Mouse (Mus musculus) heart, postnatal 36 days (tissue): ENCODE data around the gene Clec1a. TPM values are rescaled to one million over a fixed set of nuclear protein-coding genes. Genes with fewer than 3 reads are reported as not detected.
A peak's percentile ranks its signal among the peaks of the same experiment; 100 is the strongest.
"Not testable (repeated sequence)": the region's sequence is repeated elsewhere in the genome, so short reads cannot be mapped to it uniquely, and the experiment has no call there.

Experiments
- DNase-seq, 2 experiments: peaks; one replicate each; pipeline ENCODE4 v3.0.0; 2021 to 2022
- intact Hi-C: fragments of 180-260 bp; cut with DNase I; formaldehyde crosslinking; loops from one replicate; pipeline ENCODE4 v1.15.1; 2025
- total RNA-seq, 2 experiments: library from RNA; stranded (reverse); gene quantifications; 2 replicates each; pipeline ENCODE4 v1.2.3; 2021

Gene Clec1a
- 10 to 100 TPM in 1 of 2 experiments, 1 to 10 TPM in 1; 9.8 to 11.1 TPM for total RNA-seq

DNA sequence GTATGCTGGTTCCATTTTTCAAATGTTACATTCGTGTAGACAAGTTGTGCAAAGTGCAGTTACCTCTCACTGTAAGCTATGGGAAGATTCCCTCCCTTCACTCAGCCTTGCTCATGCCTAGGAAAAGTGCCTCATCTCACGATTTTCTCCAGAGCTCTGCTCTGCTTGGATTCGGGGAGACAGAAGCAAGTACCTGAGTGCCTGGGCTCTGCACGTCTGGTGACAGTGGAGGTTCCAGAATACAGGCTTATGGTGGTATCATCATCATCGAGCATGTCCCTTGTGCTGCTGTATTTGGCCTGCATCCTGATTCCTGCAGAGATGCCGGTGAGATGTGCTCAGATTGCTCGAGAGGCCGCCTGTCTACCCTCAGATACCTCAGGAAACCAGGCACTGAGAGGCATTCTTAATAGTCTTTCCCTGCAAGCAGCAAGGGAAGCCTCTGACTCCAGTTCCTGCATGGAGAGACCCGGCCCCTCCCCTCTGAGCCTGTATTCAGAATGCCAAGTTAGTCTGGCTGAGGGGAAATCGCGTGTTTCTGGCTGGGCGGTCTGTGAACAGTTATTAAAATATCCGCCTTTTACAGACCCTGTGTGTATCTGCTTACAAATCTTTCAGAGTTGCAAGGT is at the start of gene Clec1a:
Gene Clec1a (minus strand): TSS at position 590 of the 629 bp plus-strand sequence.
- intact Hi-C loops: loop anchor here (2.0 kb wide), 1 partner anchor 597 kb away; no protein-coding TSS in a partner anchor
- peak; percentile 45 to 55 for DNase-seq

DNA sequence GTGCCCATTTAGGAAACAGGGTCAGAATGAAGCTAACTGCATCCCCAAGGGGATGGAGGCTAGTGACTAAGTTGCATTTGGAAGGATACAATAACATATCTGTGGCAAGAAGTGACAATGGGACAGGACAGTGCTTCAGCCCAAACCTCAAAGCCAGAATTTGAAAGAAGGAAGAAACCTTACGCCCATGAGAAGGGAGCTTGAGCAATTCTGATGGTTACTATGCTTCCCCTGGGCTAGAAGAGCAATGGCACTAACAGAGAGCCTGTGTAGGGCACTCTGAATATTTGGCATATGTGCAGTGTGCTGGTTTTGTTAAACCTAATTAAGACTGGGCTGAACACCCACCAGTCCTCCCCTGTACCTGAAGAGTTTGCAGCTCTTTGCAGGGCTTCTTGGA is 47.7 kb upstream of the Clec1a start:
- intact Hi-C loops, DNase-seq: not testable (repeated sequence)

DNA sequence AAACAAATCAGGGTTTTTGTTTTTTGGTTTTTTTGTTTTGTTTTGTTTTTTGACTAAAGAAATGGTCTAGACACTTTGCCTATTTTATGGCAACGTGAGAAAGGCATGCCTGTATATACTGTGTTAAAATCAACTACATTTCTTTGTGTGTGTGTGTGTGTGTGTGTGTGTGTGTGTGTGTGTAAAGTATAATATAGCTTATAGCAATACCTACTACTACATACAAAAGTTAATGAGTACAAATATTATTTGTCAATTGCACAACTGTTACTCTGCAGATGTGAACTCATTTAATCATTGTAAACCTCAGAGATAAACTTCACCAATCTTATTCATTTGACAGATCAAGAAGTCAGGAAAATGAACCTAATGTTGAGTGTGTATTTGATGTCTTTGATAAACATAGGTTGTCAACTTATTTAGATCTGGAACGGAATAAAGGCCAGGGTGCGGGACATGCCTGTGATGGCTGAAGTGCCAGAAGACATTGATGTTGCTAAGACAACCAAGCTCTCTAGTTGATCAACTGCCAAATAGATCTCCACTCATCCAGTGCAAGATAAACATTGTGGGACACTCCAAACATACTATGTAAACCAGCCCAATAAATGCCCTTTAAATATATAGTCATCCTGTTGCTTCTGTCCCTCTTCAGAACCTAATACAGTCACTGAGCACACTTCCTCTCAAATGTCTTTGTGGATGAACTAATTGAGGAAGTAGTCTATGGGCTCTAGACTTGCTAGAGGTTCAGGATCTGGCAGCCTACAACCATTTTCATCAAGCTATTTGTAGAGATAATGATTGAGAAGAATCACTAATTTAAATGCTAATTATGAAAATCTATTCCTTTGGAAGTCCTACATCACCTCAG is 45.8 kb upstream of the Clec1a start:
- intact Hi-C loops: no loop called here
- DNase-seq: no peak

DNA sequence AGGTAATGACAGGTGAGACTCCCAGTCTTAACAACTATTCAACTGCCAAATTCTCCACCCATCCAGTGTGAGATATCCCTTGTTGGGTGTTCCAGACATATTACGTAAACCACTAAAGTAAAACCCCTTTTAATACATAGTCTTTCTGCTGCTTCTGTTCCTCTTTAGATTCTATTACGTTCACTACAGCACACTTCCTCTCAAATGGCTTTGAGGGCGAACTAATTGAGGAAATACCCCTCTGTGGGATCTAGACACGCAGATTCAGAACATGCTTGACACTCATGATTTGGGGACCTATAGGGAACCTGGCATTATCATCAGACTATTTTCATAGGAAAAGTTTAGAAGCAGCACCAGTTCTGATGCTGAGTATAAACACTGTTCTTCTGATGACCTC is 43.1 kb upstream of the Clec1a start:
- DNase-seq: no peak
- intact Hi-C loops: no loop called here

DNA sequence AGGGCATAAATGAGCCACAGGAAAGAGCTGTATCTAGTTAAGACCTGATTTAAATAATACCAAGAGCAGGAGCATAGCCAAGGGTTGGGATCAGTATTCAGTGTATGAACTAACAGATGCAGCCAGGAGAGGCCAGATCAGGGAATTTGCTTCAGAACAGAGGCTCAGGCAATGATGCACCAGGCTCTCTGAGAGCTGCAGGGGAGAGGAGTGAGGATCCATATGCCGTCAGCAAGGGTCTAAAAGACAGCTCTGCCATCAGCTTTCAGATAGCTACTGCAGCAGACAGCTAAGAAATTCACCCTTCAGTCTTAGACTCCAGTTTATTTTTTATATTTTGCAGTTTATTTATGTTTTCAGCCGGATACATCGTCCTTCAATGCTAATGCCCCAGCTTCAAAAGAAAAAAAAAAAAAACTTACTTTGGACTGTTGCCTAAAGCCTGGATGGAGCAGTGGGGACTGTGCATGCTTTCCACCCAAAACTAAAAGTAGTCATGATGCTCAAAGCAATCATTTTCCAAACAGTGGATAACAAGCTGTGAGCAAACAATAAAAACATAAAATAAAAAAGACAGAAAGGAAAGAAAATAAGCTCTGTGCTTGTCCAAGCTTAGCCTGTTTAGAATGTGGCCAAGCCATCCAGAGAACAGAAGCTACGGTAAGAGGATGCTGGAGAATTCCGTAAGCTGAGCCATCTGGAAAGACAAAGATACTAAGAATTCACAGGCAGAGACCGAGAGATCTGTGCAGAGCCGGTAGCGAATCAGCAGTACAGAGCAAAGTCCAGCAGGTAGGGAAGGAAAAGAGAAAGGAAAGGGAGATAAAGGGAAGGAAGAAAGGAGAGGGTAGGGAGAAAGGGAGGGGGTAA is 28.5 kb upstream of the Clec1a start:
- intact Hi-C loops: no loop called here
- no peak for DNase-seq

DNA sequence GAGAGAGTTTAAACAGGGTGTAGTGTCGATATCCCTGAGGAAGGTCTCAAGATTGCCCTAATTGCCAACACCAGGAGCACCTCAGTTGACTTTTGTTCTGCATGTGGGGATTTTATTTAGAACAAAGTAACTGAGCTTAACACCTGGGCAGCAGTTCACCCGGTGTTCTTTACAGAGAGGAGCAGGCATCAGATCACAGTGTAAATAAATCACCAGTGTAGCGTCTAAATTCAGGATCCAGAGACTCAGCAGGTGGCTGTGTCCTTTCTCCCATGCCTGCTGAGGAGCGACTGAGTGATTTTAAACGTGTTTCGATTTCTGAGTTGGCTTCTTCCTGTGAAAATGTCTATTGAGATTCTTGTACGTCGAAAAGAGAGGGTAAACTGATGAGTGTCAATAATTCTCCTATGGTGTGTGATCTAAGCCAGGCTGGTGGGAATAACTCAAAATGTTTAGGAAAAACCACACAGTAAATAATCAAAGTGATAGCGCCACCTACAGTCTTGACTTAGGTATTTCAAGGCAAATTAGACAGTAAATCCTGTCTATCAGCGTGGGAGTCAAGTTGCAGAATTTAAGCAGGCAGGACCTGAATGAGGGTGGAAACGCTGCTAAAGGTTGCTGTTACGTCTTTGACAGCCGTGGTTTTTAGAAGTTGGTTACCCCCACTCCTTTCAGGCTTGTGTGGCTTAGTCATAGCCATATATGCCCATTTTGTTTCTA is 24.8 kb upstream of the Clec1a start:
- DNase-seq: peak in 1 of 2 experiments; percentile 4

DNA sequence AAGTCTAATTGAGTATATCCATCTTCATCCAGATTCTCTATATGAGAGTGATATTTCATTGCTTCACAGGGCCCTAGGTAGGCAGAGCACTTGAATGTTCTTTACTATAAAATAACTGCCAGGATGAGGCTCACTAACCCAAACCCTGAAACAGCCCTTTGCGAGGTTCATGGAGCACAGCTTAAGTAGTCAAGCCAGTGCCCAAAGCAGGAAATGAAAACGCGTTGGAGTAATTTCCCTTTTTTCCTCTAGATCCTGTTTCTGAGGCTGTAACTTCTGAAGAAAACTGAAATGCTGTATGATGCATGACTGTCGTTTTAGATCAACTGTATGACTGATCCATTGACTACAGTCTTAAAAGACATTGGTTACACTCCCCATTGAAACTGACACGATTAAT is 20.8 kb upstream of the Clec1a start:
- intact Hi-C loops: no loop called here
- DNase-seq: no peak

More for the DNA sequence above, 24.8 kb upstream of the Clec1a start:
- intact Hi-C loops: loop anchor here (1.0 to 5.0 kb wide), 2 partner anchors 41 to 83 kb away; no protein-coding TSS in a partner anchor

DNA sequence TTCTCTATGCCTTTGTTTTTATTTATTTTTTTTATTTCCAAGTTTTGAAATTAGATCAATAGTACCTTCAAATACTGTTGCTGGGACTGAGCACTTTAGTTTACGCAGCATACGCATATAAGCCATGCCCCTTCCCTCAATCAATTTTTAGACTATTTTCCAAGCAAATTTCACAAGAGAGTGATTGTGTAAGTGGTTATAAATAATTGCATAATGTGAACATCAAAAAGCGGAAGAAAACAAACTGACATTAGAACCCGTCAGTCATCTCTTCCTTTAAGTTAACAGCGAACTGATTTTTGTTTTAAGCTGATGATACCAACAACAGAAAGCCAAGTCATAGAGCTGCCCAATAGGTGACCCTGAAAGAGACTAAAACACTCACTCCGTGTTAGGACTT is 19.6 kb upstream of the Clec1a start:
- DNase-seq: no peak
- intact Hi-C loops: no loop called here

DNA sequence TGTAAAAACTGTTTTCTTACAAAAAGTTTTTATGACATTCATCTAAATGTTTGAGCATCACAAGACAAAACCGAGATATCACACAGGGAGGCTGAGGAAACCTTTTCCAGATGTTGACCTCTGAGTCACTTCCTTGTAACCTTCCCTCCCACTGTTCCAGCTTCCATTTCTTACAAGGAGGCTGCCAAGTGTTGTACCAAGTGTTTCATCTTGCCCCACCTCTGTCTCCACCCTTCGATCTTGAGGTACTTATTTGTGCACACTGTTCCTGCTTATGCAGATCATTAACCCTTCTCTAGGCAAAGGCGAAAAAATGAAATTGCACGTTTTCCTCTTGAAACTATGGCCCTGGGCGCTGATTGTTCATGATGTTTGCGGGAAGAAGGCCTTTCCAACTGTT is 2.1 kb downstream of the Clec1a start:
- intact Hi-C loops: loop anchor here (1.0 to 10.0 kb wide), 3 partner anchors 23 to 595 kb away; no protein-coding TSS in a partner anchor
- no peak for DNase-seq

DNA sequence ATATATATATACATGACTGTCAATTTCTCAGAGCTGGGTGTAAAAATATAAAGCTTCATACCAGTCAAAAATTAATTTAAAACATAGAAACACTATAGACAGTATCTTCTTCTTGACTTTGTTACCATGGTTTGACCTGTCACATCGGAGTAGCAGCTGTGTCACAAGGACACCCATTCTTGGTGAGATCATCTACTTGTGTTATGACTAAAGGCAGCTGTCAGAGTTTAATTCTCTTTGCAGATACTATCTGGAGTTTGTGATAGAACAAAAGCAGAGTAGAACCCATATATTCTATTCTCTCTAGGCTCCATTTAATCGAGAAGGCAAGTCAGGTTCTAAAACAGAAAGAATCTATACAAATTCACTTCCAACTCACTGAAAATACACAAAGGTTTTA is 13.8 kb downstream of the Clec1a start:
- DNase-seq: no peak
- intact Hi-C loops: no loop called here

DNA sequence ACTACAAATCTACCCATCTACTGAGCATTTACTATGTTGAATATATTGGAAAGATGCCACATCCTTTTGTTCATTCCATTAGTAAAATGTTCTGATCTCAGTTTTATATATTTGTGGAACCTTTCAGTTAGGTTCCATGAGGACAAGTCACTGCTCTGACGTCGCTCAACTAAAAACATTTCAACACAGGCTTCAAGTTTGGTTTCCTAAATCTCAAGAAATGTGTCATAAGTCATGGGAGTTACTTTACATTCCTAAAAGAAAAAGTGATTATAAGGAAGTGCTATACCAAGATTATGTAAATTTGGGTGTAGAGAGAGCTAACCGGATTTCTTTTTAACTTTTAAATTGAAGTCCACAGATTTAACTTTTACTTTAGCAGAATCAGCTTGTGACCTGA is 15.8 kb downstream of the Clec1a start:
- intact Hi-C loops: no loop called here
- DNase-seq: no peak

DNA sequence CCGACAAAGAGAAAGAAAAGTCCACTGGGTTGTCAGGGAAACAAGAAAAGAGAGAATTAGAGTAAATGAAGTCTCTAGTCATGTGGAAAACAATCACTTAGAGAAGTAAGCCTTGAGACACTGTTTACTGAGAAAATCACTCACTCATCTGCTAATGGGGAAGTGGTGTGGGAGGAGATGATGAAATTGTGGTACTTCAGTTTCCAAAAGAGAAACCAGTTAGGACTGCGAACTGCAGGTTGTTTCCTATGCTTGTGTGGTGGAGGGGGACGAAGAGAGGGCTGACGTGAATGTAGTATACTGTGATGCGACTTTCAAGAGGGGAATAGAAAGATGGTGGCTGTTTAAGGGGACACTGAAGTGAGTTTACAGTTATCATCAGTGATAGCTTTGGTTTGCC is 17.6 kb downstream of the Clec1a start:
- no peak for DNase-seq
- intact Hi-C loops: no loop called here

DNA sequence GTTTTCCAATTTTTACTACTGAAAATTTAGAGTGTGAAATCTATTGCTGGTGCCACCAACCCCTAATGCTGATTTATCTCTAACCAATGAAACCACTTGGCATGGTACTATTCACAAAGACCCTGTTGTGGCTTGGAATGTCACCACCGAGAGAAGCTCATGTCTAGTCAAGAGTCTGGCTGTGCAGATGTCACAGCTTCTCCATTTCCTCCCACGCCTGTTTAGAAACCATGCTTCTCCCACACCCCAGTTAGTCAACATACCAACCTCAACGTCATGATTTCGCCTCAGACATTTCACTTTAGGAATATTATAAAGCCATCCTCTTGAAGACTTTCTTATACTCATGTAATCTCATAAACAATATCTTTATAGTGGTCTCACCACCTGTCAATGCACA is 24.5 kb downstream of the Clec1a start:
- no peak for DNase-seq
- intact Hi-C loops: no loop called here

DNA sequence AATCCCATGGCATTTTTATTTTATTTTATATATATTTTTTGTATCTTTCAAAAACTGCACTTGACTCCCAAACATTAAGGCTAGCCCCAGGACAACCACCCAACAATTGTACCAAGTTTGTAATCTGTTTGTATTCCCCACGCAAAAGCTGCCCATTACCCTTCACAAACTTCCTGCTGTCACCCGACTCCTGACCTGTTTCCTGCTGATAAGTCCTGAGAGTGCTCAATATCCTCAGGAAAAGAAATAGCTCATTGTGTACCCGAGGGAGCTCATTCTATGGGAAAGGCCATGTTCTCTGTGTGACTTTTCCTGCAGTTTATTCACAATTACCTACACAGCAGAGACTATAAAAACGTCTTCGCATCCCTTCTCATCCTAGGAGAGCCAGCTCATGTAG is 26.0 kb downstream of the Clec1a start:
- intact Hi-C loops: loop anchor here (1.0 kb wide), 1 partner anchor 24 kb away; no protein-coding TSS in a partner anchor
- DNase-seq: peak in 1 of 2 experiments; percentile 47

DNA sequence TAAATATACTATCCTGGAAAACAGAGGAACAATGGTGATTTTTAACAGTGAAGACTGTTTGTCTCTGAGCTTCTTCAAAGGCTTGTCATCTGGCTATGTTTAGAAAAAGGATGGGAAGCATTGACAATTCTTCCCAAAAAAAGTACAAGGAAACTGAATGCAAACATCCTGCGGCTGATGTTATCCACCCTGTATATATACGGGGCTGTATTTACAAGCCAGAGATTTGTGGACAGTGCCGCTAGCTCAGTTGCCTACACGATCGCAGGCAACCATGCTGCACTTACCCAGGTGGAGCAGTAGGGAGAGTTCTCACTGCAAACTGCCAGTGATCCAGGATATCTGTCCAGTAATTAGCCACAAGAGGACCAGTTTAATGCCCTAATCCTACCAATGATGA is 26.6 kb downstream of the Clec1a start:
- DNase-seq: no peak
- intact Hi-C loops: no loop called here

DNA sequence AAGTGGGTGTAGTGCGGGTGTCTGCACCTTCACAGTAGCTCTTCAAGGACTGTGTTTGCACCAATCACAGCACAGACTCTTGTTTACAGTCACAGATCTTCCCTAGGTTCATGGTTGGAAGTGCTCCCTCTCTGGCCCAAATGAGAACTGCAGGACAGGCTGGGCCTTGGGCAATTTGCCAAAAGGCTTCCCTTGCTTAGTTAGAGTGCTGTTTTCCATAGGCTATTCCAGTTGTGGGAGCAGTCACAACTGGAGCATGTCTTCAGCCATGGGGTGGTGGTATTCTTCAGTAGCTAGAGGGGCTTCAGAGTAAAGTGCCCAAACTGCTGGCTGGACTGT is 28.1 kb downstream of the Clec1a start:
- intact Hi-C loops: no loop called here
- DNase-seq: peak; percentile 85 to 89

DNA sequence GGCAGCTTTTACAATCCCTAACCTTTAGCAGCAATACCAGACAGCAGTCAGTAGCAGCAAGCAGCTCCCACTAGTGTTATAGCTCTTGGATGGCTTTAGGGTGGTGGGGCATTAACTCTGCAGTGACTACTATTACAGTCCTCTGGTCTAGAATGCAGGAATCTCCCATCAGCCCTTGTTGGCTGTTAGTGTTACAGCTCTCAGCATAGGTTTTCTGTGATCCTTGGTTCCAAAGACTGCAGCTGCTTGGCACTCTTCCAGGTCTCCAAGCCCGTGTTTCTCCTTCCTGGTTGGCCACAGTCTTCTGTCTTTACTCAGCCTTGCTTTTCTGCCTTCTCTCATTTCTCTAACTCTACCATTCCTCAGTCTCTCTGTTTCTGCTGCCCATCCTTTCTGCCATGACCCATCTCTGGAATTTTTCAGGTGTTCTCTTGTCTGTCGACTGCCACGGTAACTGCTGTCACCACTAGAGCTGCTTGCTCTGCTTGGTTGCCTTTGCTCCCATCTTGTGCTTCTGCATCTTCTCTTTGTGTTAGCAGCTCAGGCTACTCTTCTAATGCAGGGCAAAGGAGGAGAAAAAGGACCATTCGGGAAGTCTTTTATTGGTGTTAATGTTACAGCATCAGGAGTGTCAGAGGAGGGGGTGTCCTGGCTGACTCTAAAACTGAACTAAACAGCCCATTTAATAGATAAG is 28.6 kb downstream of the Clec1a start:
- peak in 1 of 2 experiments; percentile 28 for DNase-seq
- intact Hi-C loops: no loop called here

DNA sequence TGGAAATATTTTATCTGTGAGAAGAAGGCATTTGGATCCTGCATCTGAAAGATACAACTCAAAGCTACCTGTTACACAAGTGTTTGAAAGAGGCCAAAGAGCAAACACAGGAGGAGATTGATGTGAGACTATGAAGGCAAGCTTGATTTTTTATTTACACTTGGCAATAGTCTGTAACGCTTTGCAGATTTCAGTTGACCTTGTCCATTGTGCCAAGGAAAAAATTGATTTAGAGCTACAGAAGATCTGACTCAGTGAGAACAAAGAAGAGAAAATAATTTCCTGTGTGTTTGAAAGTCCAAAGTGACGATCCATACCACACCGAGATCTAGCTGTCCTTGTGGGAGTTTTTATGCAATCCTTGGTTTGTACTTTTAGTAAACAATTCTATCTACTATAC is 29.5 kb downstream of the Clec1a start:
- intact Hi-C loops: no loop called here
- DNase-seq: no peak

DNA sequence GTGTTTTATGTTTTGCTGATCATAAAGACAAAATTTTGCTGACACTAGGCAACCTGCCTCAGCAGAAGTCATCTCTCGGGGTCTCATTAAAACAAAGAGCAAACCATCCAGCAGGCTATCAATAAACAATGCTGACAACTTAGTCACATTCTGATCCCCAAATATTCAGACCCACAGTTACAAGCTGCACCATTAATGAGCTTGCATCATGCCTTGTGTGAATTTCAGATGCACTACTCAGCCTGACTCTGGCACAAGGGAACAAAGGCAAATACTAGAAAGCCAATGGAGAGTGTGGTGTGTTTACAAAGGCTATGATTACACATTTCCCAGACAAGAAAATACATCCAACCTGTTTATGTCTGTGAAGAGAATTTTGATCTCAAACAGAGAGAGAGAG is 37.6 kb downstream of the Clec1a start:
- intact Hi-C loops: no loop called here
- DNase-seq: no peak

DNA sequence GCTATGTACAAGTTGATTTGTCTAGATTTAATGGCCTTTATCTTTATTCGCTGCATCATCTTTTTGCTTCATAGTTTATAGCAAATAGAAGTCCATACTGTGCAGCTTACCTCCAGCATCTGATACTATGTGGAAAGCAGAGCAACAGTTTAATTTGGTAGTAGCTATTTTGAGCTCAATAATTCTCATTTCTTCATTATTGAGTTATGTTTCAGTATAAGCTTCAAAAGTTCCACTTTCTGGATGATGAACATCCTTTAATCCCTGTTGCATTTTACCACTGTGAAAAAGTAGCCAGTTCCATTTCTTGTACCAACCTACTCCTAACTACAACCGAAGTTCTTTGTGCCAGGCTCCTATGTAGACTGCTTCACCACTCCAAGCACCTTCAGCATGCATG is 43.2 kb downstream of the Clec1a start, which contains the start of gene Clec9a:
Gene Clec9a (plus strand): TSS at position 301 of the 400 bp plus-strand sequence.
- no peak for DNase-seq
- intact Hi-C loops: no loop called here
